Mouse (Mus musculus): ENCODE data around the gene Asxl2.
"Not testable (repeated sequence)": the region's sequence is repeated elsewhere in the genome, so short reads cannot be mapped to it uniquely, and the experiment has no call there.

GRCm38 (mm10) chr12:3521806-3522205 lies 95.1 kb downstream of the Asxl2 start:
- not testable (repeated sequence) for TF ChIP-seq FLI1 (IDR thresholded peaks at IDR 0.05; ENCODE audit: low read length); GATA1 (IDR thresholded peaks at IDR 0.05; ENCODE audit: borderline replicate concordance, low read length)
